Mouse (Mus musculus) spleen, adult 18-20 months (tissue): Measurements from ENCODE around the gene Stoml1.

Source experiments
- DNase-seq, 2 experiments: peaks; one replicate each; pipeline ENCODE4 v3.0.0; 2022; ENCODE audit warnings: mixed read lengths in 2 of 2

Gene Stoml1

DNA sequence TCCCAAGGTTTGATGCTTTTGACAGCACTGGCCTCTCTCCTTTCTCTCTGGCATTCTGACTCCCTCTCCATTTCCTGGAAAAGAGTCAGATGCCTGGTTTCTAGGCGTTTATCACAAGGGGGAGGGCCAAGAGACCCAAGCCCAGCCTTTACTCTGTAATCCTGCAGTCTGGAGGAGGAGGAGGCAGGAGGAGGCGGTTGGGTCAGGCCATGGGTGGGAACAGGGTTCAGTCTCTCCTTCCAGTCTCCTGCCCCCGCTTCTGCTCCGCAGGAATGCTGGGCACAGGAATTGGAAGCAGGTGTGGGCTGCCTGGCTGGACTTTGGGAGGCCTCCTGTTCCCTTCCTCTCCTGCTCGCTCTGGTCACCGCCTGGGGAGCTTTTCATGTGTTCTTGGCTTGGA, 52.7 kb downstream of the Stoml1 start:
- DNase-seq, result no peak

DNA sequence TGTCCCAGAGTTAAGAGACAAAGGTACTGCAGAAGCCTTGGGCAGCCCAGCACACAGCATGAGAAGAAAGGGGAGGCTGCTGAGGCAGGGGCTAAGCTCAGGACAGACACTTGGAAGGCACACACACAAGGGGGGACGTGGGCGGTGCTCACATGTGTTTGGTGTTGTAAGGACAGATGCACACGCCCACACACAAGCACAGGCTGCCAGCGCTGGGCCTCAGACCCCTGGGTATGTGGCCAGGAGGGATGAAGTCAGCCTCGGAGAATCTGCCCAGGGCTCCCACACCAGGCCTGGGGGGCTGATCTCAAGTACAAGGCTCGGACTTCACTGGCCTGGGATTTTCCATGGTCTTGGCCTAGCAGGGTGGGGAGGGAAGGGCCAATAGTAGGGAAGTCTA, 55.4 kb downstream of the Stoml1 start:
- DNase-seq, result no peak

DNA sequence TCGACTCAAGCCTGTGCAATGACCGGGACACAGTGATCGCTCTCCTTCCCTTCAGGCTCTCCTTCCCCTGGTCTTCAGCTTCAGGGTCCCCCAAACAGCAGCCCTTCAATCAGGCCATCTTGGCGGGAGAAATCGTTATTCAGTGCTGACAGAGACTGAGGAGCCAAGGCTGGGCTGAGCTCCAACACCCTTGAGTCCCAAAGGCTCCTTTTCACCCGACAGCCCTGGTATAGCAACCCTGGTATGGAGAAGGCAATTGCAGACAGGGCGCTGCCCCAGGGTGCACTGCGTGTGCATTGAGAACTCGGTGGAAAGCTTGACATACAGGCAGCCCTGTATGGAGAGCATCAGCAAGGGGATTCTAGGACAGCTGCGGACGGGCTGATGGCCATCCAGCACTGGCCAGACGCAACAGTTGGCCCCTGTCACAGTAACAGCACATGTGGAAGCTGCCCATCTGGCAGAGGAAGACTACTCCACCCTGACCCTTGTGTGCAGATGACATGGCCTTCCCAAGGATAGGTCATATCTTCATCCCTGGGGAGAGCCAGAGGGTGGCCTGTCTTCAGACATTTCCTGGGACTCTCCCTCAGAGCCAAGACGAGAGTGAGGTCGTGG, 57.2 kb downstream of the Stoml1 start:
- DNase-seq, result no peak

DNA sequence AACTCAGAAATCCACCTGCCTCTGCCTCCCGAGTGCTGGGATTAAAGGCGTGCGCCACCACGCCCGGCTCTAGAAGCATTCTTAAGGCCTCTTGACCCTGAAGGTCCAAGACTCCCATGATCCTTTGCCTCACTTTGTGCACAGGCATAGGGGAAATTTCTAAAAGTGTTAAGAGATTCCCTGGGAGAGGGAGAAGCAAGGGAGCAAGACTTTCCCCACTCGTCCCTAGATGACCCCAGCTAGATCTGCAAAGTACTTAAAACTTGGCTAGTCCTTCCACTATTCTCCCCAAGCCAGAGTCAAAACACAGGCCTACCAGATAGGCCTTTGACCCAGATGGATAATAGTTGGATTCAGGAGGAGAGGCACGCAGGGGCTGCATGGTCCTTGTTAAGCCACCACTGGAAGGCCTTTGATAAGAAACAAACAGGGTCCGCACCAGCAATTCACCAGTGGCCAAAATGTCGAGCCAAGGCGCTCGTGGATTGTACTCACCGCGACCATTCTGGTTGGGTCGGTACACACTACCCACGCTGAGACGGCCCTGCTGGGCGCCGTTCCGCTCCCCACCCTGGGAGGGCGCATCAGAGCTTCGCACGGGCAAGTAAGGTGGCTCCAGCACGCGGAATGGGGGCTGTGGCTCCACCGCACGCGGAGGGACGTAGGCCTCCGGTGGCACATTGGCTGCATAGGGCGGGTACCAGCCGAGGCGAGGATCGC, 58.4 kb downstream of the Stoml1 start:
- DNase-seq, result no peak
